ENCODE assay signal across 8 mouse cellular contexts in genomic region chr10:19494461-19495105, GRCm38 (mm10).
DNase-seq lines count a peak whose midpoint lies in the region; ATAC-seq and TF ChIP-seq lines count a peak whose summit lies in the region.

No protein-coding gene starts in this region.

- peaks cover 3 to 6% of the 10 kb centered on the region in 2 experiments; a peak in 1 of 4 replicates for H3K4me1 ChIP-seq in heart, embryonic 14.5 days (ENCODE audit: control insufficient read depth in 2 of 2, insufficient read depth in 2 of 2, low read length in 2 of 2)
- no peaks in the 10 kb centered on the region; the same call in 1 of the 2 replicates for H3K4me1 ChIP-seq in lung, postnatal 0 days (ENCODE audit: insufficient read depth, low read depth, low read length)

- peak; percentile 35 to 59 for DNase-seq in heart, adult 18-20 months
- no peak for DNase-seq in heart, postnatal 36 days
- peak; percentile 42 for DNase-seq in ES-CJ7 (ENCODE audit: low read depth, low spot score)
- DNase-seq in lung, postnatal 0 days (ENCODE audit: low spot score): peak; percentile 67
- DNase-seq in ovary, postnatal 36 days (ENCODE audit: low spot score): no peak
- DNase-seq in testis, postnatal 14 days (ENCODE audit: low spot score): no peak
- no peak for DNase-seq in ovary, adult 18-20 months (ENCODE audit: low spot score)

- peak overlapping the region; percentile 65 to 69 for H3K27ac ChIP-seq in heart, embryonic 14.5 days (replicated peaks in 1 of 2; ENCODE audit: control insufficient read depth in 1 of 2, insufficient read depth in 1 of 2, low read depth in 2 of 2, low read length in 2 of 2)
- peak overlapping the region; percentile 39; the same call in 1 of the 2 replicates for H3K27ac ChIP-seq in lung, postnatal 0 days (ENCODE audit: low read length)

- no peak overlapping the region for H3K9ac ChIP-seq in heart, embryonic 14.5 days (ENCODE audit: low read length)
- no peak overlapping the region for H3K9ac ChIP-seq in lung, postnatal 0 days (replicated peaks; ENCODE audit: low read depth)

- no peaks in the 10 kb centered on the region for H3K27me3 ChIP-seq in heart, embryonic 14.5 days (ENCODE audit: control insufficient read depth, insufficient read depth, low read length)
- H3K27me3 ChIP-seq in lung, postnatal 0 days (replicated peaks; ENCODE audit: insufficient read depth, low read length): no peaks in the 10 kb centered on the region

- peak overlapping the region; percentile 40 for H3K4me2 ChIP-seq in heart, embryonic 14.5 days (ENCODE audit: low read length)
- H3K4me2 ChIP-seq in lung, postnatal 0 days (replicated peaks; ENCODE audit: low read depth, low read length): peak overlapping the region; percentile 44; the same call in 1 of the 2 replicates

- no peak for TF ChIP-seq CTCF in lung, postnatal 0 days (IDR thresholded peaks at IDR 0.05)

- ATAC-seq in heart, embryonic 14.5 days (ENCODE audit: insufficient number of reproducible peaks, insufficient read depth, low FRiP score, low read depth): peak; percentile 76
- ATAC-seq in lung, postnatal 0 days: peak; percentile 73; the same call in 1 of the 2 replicates

- 7% methylated on average over 9 of the region's 9 CpGs for WGBS in heart, embryonic 14.5 days
- WGBS in lung, postnatal 0 days: 3% methylated on average over 9 of the region's 9 CpGs

- intact Hi-C loops in heart, postnatal 36 days (cut with DNase I): loop anchor here (5.0 kb wide), 1 partner anchor 398 kb away; no protein-coding TSS in a partner anchor

- 0 out of 4 replicates have a peak overlapping the region, but pooled peaks of 1 of the 2 experiments have one; percentile 0 for H3K4me3 ChIP-seq in heart, embryonic 14.5 days (ENCODE audit: control insufficient read depth in 1 of 2, insufficient read depth in 1 of 2, low read depth in 1 of 2, low read length in 2 of 2)
- H3K4me3 ChIP-seq in lung, postnatal 0 days (ENCODE audit: low read depth, low read length): peak overlapping the region; percentile 19; the same call in 1 of the 2 replicates

- no peaks in the 10 kb centered on the region for H3K36me3 ChIP-seq in heart, embryonic 14.5 days (ENCODE audit: control insufficient read depth, insufficient read depth, low read length)
- H3K36me3 ChIP-seq in lung, postnatal 0 days (ENCODE audit: insufficient read depth, low read length): no peaks in the 10 kb centered on the region

- TF ChIP-seq EP300 in lung, postnatal 0 days (IDR thresholded peaks at IDR 0.05): peak; percentile 66

- H3K9me3 ChIP-seq in heart, embryonic 14.5 days (ENCODE audit: control insufficient read depth, low read length): no peaks in the 10 kb centered on the region
- no peaks in the 10 kb centered on the region for H3K9me3 ChIP-seq in lung, postnatal 0 days (ENCODE audit: low read length)

Comparison
In these comparisons a context has a peak if more than half of its experiments do, and no peak if none do; other contexts are left out.
1. DNase-seq: peak in heart, adult 18-20 months (2 of 2), ES-CJ7 (single experiment) and lung, postnatal 0 days (single experiment); none in heart, postnatal 36 days (0 of 2), ovary, postnatal 36 days (single experiment), testis, postnatal 14 days (single experiment) and ovary, adult 18-20 months (single experiment).